Mouse (Mus musculus) G1E (cell line): ENCODE measurements around the gene Nedd1.

ENCODE experiments used
- GATA1 ChIP-seq: IDR thresholded peaks from 2 replicates; pipeline ENCODE4 v1.6.1; 2012; ENCODE audit warnings: borderline replicate concordance, low read length, inconsistent platforms, mixed read lengths
- TAL1 ChIP-seq: conservative IDR thresholded peaks from 2 replicates; pipeline ENCODE4 v1.6.1; 2012; ENCODE audit warnings: low read depth, low read length, inconsistent platforms, mixed read lengths

DNA sequence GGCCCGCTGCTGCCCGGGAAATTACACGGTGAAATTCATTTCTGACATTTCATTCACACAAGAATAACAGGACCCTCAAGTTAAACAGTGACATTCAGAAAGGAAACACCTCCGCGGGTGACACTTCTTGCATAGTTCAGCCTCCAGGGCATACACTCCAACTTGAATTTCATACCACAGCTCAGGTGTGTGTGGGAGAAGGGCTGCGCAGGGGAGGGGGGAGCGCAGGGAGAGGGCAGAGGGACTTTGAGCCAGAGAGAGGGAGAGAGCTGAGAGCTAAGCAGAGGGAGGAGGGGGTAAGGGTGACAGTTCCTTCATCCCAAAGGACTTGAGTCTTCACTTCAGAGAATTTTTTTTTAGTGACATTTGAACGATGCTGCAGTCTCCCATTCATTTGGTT lies 78.2 kb downstream of the Nedd1 start:
- TF ChIP-seq TAL1 = no peak
- TF ChIP-seq GATA1 = no peak
